Mouse (Mus musculus): ENCODE data around the gene Mindy4.

GRCm38 (mm10) chr6:55235733-55236132 is 32.5 kb downstream of the Mindy4 start:
- TF ChIP-seq GATA2 (IDR thresholded peaks at IDR 0.05; ENCODE audit: borderline replicate concordance, low read depth, low read length) (no peak), CTCF (IDR thresholded peaks at IDR 0.05; ENCODE audit: low read depth, low read length) (no peak), TAL1 (conservative IDR thresholded peaks at IDR 0.05; ENCODE audit: low read depth, low read length) (no peak), GATA1 (IDR thresholded peaks at IDR 0.05; ENCODE audit: borderline replicate concordance, low read length) (no peak)

Data from G1E (cell line).